Mouse (Mus musculus) intestine, embryonic 14.5 days (tissue): ENCODE measurements around the gene Serf2. TPM values are rescaled to one million over a fixed set of nuclear protein-coding genes. Genes with fewer than 3 reads are reported as not detected.
"Not testable (repeated sequence)": the region's sequence is repeated elsewhere in the genome, so short reads cannot be mapped to it uniquely, and the experiment has no call there.

Source experiments
- ATAC-seq: fragments of 200-750 bp; cut with Nextera tagmentation; replicated peaks from 2 replicates; pipeline ENCODE4 v1.8.0; 2017; ENCODE audit warnings: low read depth, moderate number of reproducible peaks, moderate TSS enrichment, moderate library complexity; ENCODE audit not compliant: low FRiP score, low TSS enrichment
- DNase-seq: peaks from one replicate; pipeline ENCODE4 v3.0.0-alpha.2; 2018; ENCODE audit warnings: low spot score
- H3K27ac ChIP-seq: fragments of 300-500 bp; sonication (generic); 2 replicates; pipeline ENCODE4 v1.5.1; 2014; ENCODE audit warnings: low read depth, mild to moderate bottlenecking, control low read depth
- H3K27me3 ChIP-seq: fragments of 300-500 bp; sonication (generic); replicated peaks from 2 replicates; pipeline ENCODE4 v1.6.1; 2014; ENCODE audit warnings: low read length, control low read depth; ENCODE audit not compliant: control insufficient read depth, insufficient read depth
- H3K36me3 ChIP-seq: fragments of 300-500 bp; sonication (generic); 2 replicates; pipeline ENCODE4 v1.6.1; 2014; ENCODE audit warnings: low read length, control low read depth; ENCODE audit not compliant: control insufficient read depth, insufficient read depth
- H3K4me1 ChIP-seq: fragments of 300-500 bp; sonication (generic); replicated peaks from 2 replicates; pipeline ENCODE4 v1.6.1; 2014; ENCODE audit warnings: low read length, control low read depth, mixed read lengths; ENCODE audit not compliant: control insufficient read depth, insufficient read depth
- H3K4me2 ChIP-seq: fragments of 300-500 bp; sonication (generic); 2 replicates; pipeline ENCODE4 v1.6.1; 2014; ENCODE audit warnings: low read length
- H3K4me3 ChIP-seq: fragments of 300-500 bp; sonication (generic); 2 replicates; pipeline ENCODE4 v1.5.1; 2014; ENCODE audit warnings: low read depth, low read length, control low read depth, mixed read lengths
- H3K9ac ChIP-seq: fragments of 300-500 bp; sonication (generic); 2 replicates; pipeline ENCODE4 v1.6.1; 2014; ENCODE audit warnings: mild to moderate bottlenecking, low read length
- H3K9me3 ChIP-seq: fragments of 300-500 bp; sonication (generic); 2 replicates; pipeline ENCODE4 v1.6.1; 2016; ENCODE audit warnings: low read length, control low read depth; ENCODE audit not compliant: control insufficient read depth
- WGBS: fragments of 180-500 bp; shearing (Covaris S2); extraction: QIAGEN DNeasy Blood & Tissue Kit; methylation state at CpG from one replicate; pipeline ENCODE4 v1.1.7; 2014; 5-methylcytosine and 5-hydroxymethylcytosine counted together
- microRNA-seq: library from miRNA; unstranded; fragments of <30 nt; microRNA quantifications from one replicate; pipeline ENCODE4, GENCODE M21; 2016
- polyA plus RNA-seq: library from polyadenylated mRNA; unstranded; fragments of >200 nt; fragmentation: Nextera tagmentation; extraction: Ambion mirVana; gene quantifications from 2 replicates; pipeline ENCODE4 v1.2.1, GENCODE M21; 2014

Gene Serf2
- polyA plus RNA-seq, 1 experiment from 2014 or later, result 576 TPM

DNA sequence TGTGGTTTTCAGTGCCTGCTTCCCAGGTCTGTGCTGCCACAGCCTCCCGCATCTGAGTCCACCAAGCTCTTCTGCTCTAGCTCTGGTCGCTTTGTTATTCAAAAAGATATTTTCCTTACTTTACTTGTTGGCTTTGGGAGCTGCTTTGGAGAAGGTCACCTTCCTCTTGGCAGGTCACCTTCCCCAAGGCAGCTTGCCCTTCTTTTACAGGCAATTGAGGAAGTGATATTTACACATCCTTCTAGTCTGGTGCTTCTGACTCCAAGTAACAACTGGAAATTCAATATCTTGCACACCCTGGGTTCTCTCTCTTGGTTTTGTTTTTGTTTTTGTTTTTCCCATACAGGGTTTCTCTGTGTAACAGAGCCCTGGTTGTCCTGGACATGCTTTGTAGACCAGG, 35.4 kb downstream of the Serf2 start:
- H3K36me3 ChIP-seq, H3K9ac ChIP-seq: not testable (repeated sequence)

DNA sequence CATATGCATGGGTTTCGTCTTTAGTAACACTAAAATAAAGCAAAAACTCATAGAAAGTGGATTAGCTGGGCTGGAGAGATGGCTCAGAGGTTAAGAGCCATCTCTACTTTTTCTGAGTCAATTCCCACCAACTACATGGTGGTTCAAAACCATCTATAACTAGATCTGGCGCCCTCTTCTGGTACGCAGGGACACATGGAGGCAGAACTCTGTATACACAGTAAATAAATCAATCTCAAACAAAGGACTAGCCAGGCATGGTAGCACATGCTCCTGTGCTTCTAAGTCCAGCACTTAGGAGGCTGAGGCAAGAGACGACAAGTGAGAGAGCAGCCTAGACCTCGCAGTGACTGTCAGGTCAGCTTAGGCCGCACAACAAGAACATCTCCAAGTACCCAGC, 52.6 kb downstream of the Serf2 start:
- H3K4me2 ChIP-seq, H3K4me3 ChIP-seq, H3K9ac ChIP-seq, H3K27me3 ChIP-seq, H3K4me1 ChIP-seq, ATAC-seq, H3K36me3 ChIP-seq, H3K9me3 ChIP-seq, DNase-seq, H3K27ac ChIP-seq: not testable (repeated sequence)
- WGBS, result 86% methylated on average over 1 of the region's 6 CpGs

More for the DNA sequence above, 35.4 kb downstream of the Serf2 start:
- H3K4me2 ChIP-seq, ATAC-seq, H3K27ac ChIP-seq, H3K9me3 ChIP-seq, H3K4me3 ChIP-seq, H3K27me3 ChIP-seq, DNase-seq, H3K4me1 ChIP-seq: not testable (repeated sequence)
- WGBS, result 75% methylated on average over 1 of the region's 2 CpGs

DNA sequence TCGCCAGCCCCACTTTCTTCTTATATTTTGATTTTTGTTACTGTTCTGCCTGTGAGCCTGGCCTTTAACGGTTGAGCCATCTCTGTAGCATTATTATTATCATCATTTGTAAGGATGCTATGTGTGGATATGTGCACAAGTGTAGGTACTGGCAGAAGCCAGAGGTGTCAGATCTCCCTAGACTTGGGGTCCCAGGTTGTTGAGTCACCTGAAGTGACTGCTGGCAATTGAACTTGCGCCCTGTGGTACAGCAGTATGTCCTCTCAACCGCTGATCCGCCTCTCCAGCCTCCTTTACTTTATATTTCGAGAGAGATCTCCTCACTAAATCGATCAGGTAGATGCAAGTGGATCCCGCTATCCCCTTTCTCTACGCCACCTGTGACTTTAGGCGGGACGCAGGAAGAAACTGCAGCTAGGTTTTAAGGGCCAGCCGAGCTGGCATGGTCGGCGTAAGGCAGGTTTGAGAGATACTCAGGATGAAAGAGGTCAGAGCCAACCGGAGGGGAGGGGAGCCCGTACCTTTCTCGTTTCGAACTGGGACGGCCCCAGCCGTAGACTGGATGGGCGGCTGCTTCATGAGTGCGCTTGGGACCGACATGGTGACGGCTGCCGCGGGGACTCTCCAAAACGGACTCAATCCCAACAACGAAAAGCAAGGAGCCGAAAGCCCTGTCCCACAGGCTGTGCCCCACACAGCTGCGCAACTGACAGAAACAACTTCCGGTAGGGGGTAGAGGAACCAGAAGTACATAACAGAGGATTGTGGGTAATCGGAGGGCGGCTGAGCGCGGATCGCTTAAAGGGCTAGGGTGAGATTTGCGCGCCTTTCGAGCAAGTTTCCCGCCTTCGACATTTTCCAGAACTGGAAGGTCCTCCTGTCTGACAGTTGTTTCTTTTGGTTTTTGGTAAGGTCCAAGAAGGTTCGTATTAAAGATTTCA, 57.2 kb downstream of the Serf2 start, which contains the start of the genes Mfap1a and Wdr76:
TSS of gene Mfap1a (minus strand) at position 724 of the 941 bp plus-strand sequence.
TSS of gene Wdr76 (plus strand) at position 782 of the 941 bp plus-strand sequence.
- not testable (repeated sequence) for H3K27ac ChIP-seq, H3K27me3 ChIP-seq, H3K9me3 ChIP-seq, H3K36me3 ChIP-seq
- peaks cover 15% of the 10 kb centered on the region for H3K4me1 ChIP-seq
- peak within 1 kb of the TSS; percentile 60 for H3K4me3 ChIP-seq
- ATAC-seq, result peak; percentile 93
- peak; percentile 89 for DNase-seq
- peak within 1 kb of the TSS; percentile 85 for H3K4me2 ChIP-seq
- WGBS, result 1% methylated on average over 38 of the region's 42 CpGs
- peak within 1 kb of the TSS; percentile 58 for H3K9ac ChIP-seq

DNA sequence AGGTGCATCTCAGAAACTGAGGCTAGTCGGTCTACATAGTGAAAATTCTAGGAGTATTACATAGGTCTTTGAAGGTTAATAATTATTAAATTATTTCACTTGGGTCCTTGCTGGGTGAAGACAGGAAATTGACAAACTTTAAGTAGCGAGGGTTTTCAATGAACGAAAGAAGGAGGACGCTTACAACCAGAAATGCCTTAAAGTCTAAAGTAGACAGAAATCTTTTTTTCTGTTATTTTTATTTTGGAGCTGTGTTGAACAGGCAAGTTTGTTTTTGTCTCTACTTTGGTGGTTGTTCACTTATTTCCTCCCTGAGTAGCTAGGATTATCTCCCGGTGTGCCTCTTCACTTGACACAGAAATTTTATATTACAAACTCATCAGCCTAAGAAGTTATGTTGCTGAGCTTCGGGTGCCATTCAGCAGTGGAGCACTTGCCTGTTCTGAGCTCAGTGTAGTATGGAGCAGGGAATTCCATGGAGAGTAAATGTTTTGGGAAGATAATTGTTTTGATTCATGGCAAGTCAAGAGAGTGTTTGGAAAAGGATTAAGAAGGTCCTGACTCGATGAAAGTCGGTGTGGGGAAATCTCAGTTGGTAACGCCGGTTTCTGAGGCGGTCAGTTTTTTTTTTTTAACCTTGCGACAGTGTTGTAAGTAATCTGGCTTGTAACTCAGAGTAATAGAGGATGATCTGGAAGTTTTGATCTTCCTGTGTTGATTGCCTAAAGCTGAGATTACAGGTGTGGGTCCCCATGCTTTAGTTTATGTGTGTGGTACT, 58.4 kb downstream of the Serf2 start:
- peaks cover 15% of the 10 kb centered on the region for H3K4me1 ChIP-seq
- H3K4me2 ChIP-seq, result peak overlapping the region; percentile 85
- no peak for DNase-seq
- H3K27ac ChIP-seq, result no peak overlapping the region
- H3K36me3 ChIP-seq, result peaks cover 17% of the 10 kb centered on the region
- no peak for ATAC-seq
- H3K27me3 ChIP-seq, result no peaks in the 10 kb centered on the region
- 4% methylated on average over 12 of the region's 12 CpGs for WGBS
- H3K9me3 ChIP-seq, result no peaks in the 10 kb centered on the region
- peak overlapping the region; percentile 60 for H3K4me3 ChIP-seq
- peak overlapping the region; percentile 58 for H3K9ac ChIP-seq

Small RNA genes within 50 kb of the gene (microRNA-seq; reads per million reads assigned to microRNA genes)
- not detected for gene Gm22953

Other genes starting within 250 kb of the Serf2 start
- gene Trp53bp1, start 177.8 kb upstream of the Serf2 start, polyA plus RNA-seq, result 63.8 and 70.3 TPM in 2 replicates
- 6.7 and 7.2 TPM in 2 replicates for gene Map1a, start 159.6 kb upstream of the Serf2 start, polyA plus RNA-seq
- gene Ppip5k1, start 93.8 kb upstream of the Serf2 start, polyA plus RNA-seq, result 15.0 and 15.3 TPM in 2 replicates
- 64.4 and 100 TPM in 2 replicates for gene Ckmt1, start 91.5 kb upstream of the Serf2 start, polyA plus RNA-seq
- not detected in 2 replicates for gene Strc, start 62.0 kb upstream of the Serf2 start, polyA plus RNA-seq
- 540 and 546 TPM in 2 replicates for gene Pdia3, start 35.4 kb upstream of the Serf2 start, polyA plus RNA-seq
- 2.1 and 2.2 TPM in 2 replicates for gene Catsper2, start 35.4 kb upstream of the Serf2 start, polyA plus RNA-seq
- gene Ell3, start 4.9 kb upstream of the Serf2 start, polyA plus RNA-seq, result 12.4 and 14.8 TPM in 2 replicates
- gene Hypk, start 4.1 kb downstream of the Serf2 start, polyA plus RNA-seq, result 84.8 and 93.4 TPM in 2 replicates
- gene Serinc4, start 7.6 kb downstream of the Serf2 start, polyA plus RNA-seq, result 0.26 and 0.70 TPM in 2 replicates
- 40.9 and 49.4 TPM in 2 replicates for gene Mfap1b, start 24.9 kb downstream of the Serf2 start, polyA plus RNA-seq
- gene Mfap1a, start 57.5 kb downstream of the Serf2 start, polyA plus RNA-seq, result 20.0 and 23.6 TPM in 2 replicates
- gene Wdr76, start 57.5 kb downstream of the Serf2 start, polyA plus RNA-seq, result 9.1 and 9.9 TPM in 2 replicates